Mouse (Mus musculus): ENCODE data around the gene D630003M21Rik.

Gene D630003M21Rik

GRCm38 (mm10) chr2:158166628-158167027 lies 62.4 kb downstream of the D630003M21Rik start:
- peak in 1 of 2 experiments; percentile 74 for DNase-seq (ENCODE audit: low spot score in 2 of 2)

GRCm38 (mm10) chr2:158165776-158166175 lies 63.2 kb downstream of the D630003M21Rik start:
- DNase-seq (ENCODE audit: low spot score in 2 of 2), result no peak

GRCm38 (mm10) chr2:158163034-158163433 lies 66.0 kb downstream of the D630003M21Rik start:
- DNase-seq (ENCODE audit: low spot score in 2 of 2), result no peak

GRCm38 (mm10) chr2:158161761-158162160 lies 67.3 kb downstream of the D630003M21Rik start:
- DNase-seq (ENCODE audit: low spot score in 2 of 2), result no peak

GRCm38 (mm10) chr2:158159376-158160235 lies 69.4 kb downstream of the D630003M21Rik start:
- DNase-seq (ENCODE audit: low spot score in 2 of 2), result no peak

GRCm38 (mm10) chr2:158157654-158158053 lies 71.4 kb downstream of the D630003M21Rik start:
- DNase-seq (ENCODE audit: low spot score in 2 of 2), result no peak

GRCm38 (mm10) chr2:158156487-158156886 lies 72.5 kb downstream of the D630003M21Rik start:
- no peak for DNase-seq (ENCODE audit: low spot score in 2 of 2)

GRCm38 (mm10) chr2:158155615-158156014 lies 73.4 kb downstream of the D630003M21Rik start:
- DNase-seq (ENCODE audit: low spot score in 2 of 2), result no peak

GRCm38 (mm10) chr2:158155101-158155500 lies 73.9 kb downstream of the D630003M21Rik start:
- no peak for DNase-seq (ENCODE audit: low spot score in 2 of 2)

- DNase-seq (ENCODE audit: low spot score in 2 of 2), result no peak
Observed at GRCm38 (mm10) chr2:158154641-158155040, 74.4 kb downstream of the D630003M21Rik start.

- peak; percentile 53 to 71 for DNase-seq (ENCODE audit: low spot score in 2 of 2)
Observed at GRCm38 (mm10) chr2:158153728-158154343, 75.2 kb downstream of the D630003M21Rik start.

GRCm38 (mm10) chr2:158152685-158153309 lies 76.2 kb downstream of the D630003M21Rik start:
- no peak for DNase-seq (ENCODE audit: low spot score in 2 of 2)

- DNase-seq (ENCODE audit: low spot score in 2 of 2), result no peak
Observed at GRCm38 (mm10) chr2:158151077-158151476, 77.9 kb downstream of the D630003M21Rik start.

GRCm38 (mm10) chr2:158146971-158147370 lies 82.1 kb downstream of the D630003M21Rik start:
- DNase-seq (ENCODE audit: low spot score in 2 of 2), result no peak

- DNase-seq (ENCODE audit: low spot score in 2 of 2), result peak; percentile 98
Observed at GRCm38 (mm10) chr2:158146223-158146622, 82.8 kb downstream of the D630003M21Rik start, which contains the start of gene Tgm2. Tgm2 (minus strand) TSS chr2:158146436.

- peak in 1 of 2 experiments; percentile 48 for DNase-seq (ENCODE audit: low spot score in 2 of 2)
Observed at GRCm38 (mm10) chr2:158145528-158146065, 83.4 kb downstream of the D630003M21Rik start.

- DNase-seq (ENCODE audit: low spot score in 2 of 2), result no peak
Observed at GRCm38 (mm10) chr2:158144750-158145527, 84.1 kb downstream of the D630003M21Rik start.

- DNase-seq (ENCODE audit: low spot score in 2 of 2), result no peak
Observed at GRCm38 (mm10) chr2:158144263-158144662, 84.8 kb downstream of the D630003M21Rik start.

- no peak for DNase-seq (ENCODE audit: low spot score in 2 of 2)
Observed at GRCm38 (mm10) chr2:158143816-158144215, 85.2 kb downstream of the D630003M21Rik start.

- DNase-seq (ENCODE audit: low spot score in 2 of 2), result no peak
Observed at GRCm38 (mm10) chr2:158142981-158143380, 86.0 kb downstream of the D630003M21Rik start.
